Mouse (Mus musculus) forebrain, postnatal 0 days (tissue): ENCODE measurements around the gene Ireb2. TPM values are rescaled to one million over a fixed set of nuclear protein-coding genes. Genes with fewer than 3 reads are reported as not detected.
A peak's percentile ranks its signal among the peaks of the same experiment; 100 is the strongest.

ENCODE experiments used
- ATAC-seq: fragments of 200-750 bp; cut with Nextera tagmentation; 2 replicates; pipeline ENCODE4 v1.8.0; 2017; ENCODE audit warnings: mild to moderate bottlenecking, moderate library complexity
- DNase-seq: peaks from one replicate; pipeline ENCODE4 v3.0.0-alpha.2; 2015
- H3K27ac ChIP-seq: fragments of 300-500 bp; sonication (generic); 2 replicates; pipeline ENCODE4 v1.5.1; 2014; ENCODE audit warnings: low read depth, mild to moderate bottlenecking, antibody characterized with exemption, low read length, moderate library complexity, mixed read lengths
- H3K27me3 ChIP-seq: fragments of 300-500 bp; sonication (generic); 2 replicates; pipeline ENCODE4 v1.6.1; 2014; ENCODE audit warnings: mild to moderate bottlenecking, low read length, mixed read lengths; ENCODE audit not compliant: insufficient read depth
- H3K36me3 ChIP-seq: fragments of 300-500 bp; sonication (generic); 2 replicates; pipeline ENCODE4 v1.6.1; 2014; ENCODE audit warnings: mild to moderate bottlenecking, moderate library complexity; ENCODE audit not compliant: insufficient read depth
- H3K4me1 ChIP-seq: fragments of 300-500 bp; sonication (generic); 2 replicates; pipeline ENCODE4 v1.6.1; 2014; ENCODE audit warnings: antibody characterized with exemption; ENCODE audit not compliant: insufficient read depth
- H3K4me2 ChIP-seq: fragments of 300-500 bp; sonication (generic); 2 replicates; pipeline ENCODE4 v1.6.1; 2014; ENCODE audit warnings: low read depth, mild to moderate bottlenecking, moderate library complexity
- H3K4me3 ChIP-seq: fragments of 300-500 bp; sonication (generic); 2 replicates; pipeline ENCODE4 v1.5.1; 2014; ENCODE audit warnings: low read depth, low read length, mixed read lengths
- H3K9ac ChIP-seq: fragments of 300-500 bp; sonication (generic); 2 replicates; pipeline ENCODE4 v1.6.1; 2014; ENCODE audit warnings: mild to moderate bottlenecking
- H3K9me3 ChIP-seq: fragments of 300-500 bp; sonication (generic); 2 replicates; pipeline ENCODE4 v1.6.1; 2016; ENCODE audit warnings: low read length
- CTCF ChIP-seq: sonication (generic); IDR thresholded peaks from 2 replicates; pipeline ENCODE4 v1.5.1; 2016; ENCODE audit warnings: antibody characterized with exemption, control low read depth, low read depth
- WGBS: fragments of 180-500 bp; shearing (Covaris S2); extraction: QIAGEN DNeasy Blood & Tissue Kit; methylation state at CpG from one replicate; pipeline ENCODE4 v1.1.7; 2014; 5-methylcytosine and 5-hydroxymethylcytosine counted together
- polyA plus RNA-seq: library from polyadenylated mRNA; unstranded; fragments of >200 nt; fragmentation: Nextera tagmentation; extraction: Ambion mirVana; gene quantifications from 2 replicates; pipeline ENCODE4 v1.2.1, GENCODE M21; 2015
- total RNA-seq: library from RNA; depleted of rRNA; stranded (reverse); fragments of >200 nt; gene quantifications from 2 replicates; pipeline ENCODE4 v1.2.3, GENCODE M21; 2014

Ireb2 gene
- total and polyA plus RNA-seq, 2 experiments from 2014 or later: 18.5 to 54.7 TPM

- Histone ChIP-seq H3K4me3 (no peak overlapping the region), H3K4me2 (no peak overlapping the region), H3K9ac (no peak overlapping the region), H3K36me3 (no peaks in the 10 kb centered on the region), H3K9me3 (no peaks in the 10 kb centered on the region), H3K27ac (no peak overlapping the region), H3K27me3 (no peaks in the 10 kb centered on the region), H3K4me1 (no peaks in the 10 kb centered on the region)
- WGBS: 69% methylated on average over 4 of the region's 4 CpGs
- ATAC-seq: no peak
- DNase-seq: no peak
- TF ChIP-seq CTCF: no peak
Observed at GRCm38 (mm10) chr9:54853619-54854018, 10.0 kb upstream of the Ireb2 start.

GRCm38 (mm10) chr9:54855638-54856037 lies 8.0 kb upstream of the Ireb2 start:
- no peak for ATAC-seq
- no peak for DNase-seq
- Histone ChIP-seq H3K9ac (no peak overlapping the region), H3K4me3 (no peak overlapping the region), H3K27me3 (no peaks in the 10 kb centered on the region), H3K4me2 (no peak overlapping the region), H3K9me3 (no peaks in the 10 kb centered on the region), H3K36me3 (no peaks in the 10 kb centered on the region), H3K4me1 (no peaks in the 10 kb centered on the region), H3K27ac (no peak overlapping the region)
- WGBS: 26% methylated on average over 6 of the region's 6 CpGs
- TF ChIP-seq CTCF: no peak

DNA sequence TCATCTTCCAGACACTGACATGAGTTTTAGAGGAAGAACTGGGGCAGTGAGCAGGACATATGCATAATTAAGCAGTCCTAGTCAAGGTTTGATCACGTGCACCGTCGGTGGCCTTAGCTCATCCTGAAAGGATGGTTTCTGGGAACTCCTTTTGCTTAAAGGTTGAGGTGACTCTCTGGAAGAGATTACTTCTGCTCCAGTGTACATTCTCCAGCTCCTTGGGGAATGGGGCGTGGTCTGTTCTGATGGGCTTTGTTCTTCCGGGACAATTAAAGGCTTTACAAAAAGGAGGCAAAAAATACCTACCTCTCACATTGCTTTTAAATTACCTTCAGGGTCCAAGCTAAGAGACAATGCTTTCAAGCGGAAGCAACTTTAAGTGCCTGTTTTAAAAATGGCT lies 7.5 kb upstream of the Ireb2 start:
- Histone ChIP-seq H3K9me3 (no peaks in the 10 kb centered on the region), H3K27me3 (no peaks in the 10 kb centered on the region), H3K27ac (no peak overlapping the region), H3K36me3 (no peaks in the 10 kb centered on the region), H3K4me1 (no peaks in the 10 kb centered on the region), H3K4me2 (no peak overlapping the region), H3K4me3 (no peak overlapping the region), H3K9ac (no peak overlapping the region)
- WGBS: 48% methylated on average over 6 of the region's 6 CpGs
- TF ChIP-seq CTCF: no peak
- ATAC-seq (no peak), DNase-seq (no peak)

- ATAC-seq: no peak
- TF ChIP-seq CTCF: no peak
Observed at GRCm38 (mm10) chr9:54857474-54857873, 6.1 kb upstream of the Ireb2 start.

DNA sequence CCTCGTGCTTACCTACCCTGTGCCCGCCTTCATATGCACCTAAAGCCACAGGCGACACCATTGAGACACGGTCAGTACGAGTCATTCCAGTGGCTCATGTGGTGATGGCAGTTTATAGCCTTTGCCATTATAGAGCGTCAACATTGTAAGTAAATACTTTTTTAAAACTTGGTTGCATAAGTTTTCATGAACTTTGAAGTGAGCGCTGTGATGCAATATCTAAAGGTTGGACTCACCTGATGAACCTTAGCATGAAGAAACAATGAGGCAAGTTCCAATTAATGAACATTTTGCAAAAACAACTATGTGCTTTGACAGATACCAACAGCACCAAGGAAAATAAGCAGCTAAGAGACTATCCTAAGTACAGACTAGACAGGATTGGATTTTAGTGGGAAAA lies 3.1 kb upstream of the Ireb2 start:
- no peaks in the 10 kb centered on the region for H3K36me3 ChIP-seq
- no peaks in the 10 kb centered on the region for H3K9me3 ChIP-seq
- WGBS: 88% methylated on average over 7 of the region's 7 CpGs
- no peaks in the 10 kb centered on the region for H3K27me3 ChIP-seq
- no peak for ATAC-seq
- H3K4me2 ChIP-seq: no peak overlapping the region
- H3K27ac ChIP-seq: no peak overlapping the region
- peaks cover 11% of the 10 kb centered on the region for H3K4me1 ChIP-seq
- H3K4me3 ChIP-seq: no peak overlapping the region
- no peak for TF ChIP-seq CTCF
- DNase-seq: no peak
- no peak overlapping the region for H3K9ac ChIP-seq

More at GRCm38 (mm10) chr9:54857474-54857873, 6.1 kb upstream of the Ireb2 start:
- Histone ChIP-seq H3K9me3 (no peaks in the 10 kb centered on the region), H3K4me2 (no peak overlapping the region), H3K4me3 (no peak overlapping the region), H3K36me3 (no peaks in the 10 kb centered on the region), H3K9ac (no peak overlapping the region), H3K27ac (no peak overlapping the region), H3K4me1 (no peaks in the 10 kb centered on the region), H3K27me3 (no peaks in the 10 kb centered on the region)
- no peak for DNase-seq
- 45% methylated on average over 3 of the region's 3 CpGs for WGBS

GRCm38 (mm10) chr9:54878759-54879158 lies 15.2 kb downstream of the Ireb2 start:
- 94% methylated on average over 1 of the region's 1 CpGs for WGBS
- no peak for TF ChIP-seq CTCF
- H3K4me2 ChIP-seq: no peak overlapping the region
- no peaks in the 10 kb centered on the region for H3K27me3 ChIP-seq
- ATAC-seq (no peak), DNase-seq (no peak)
- no peaks in the 10 kb centered on the region for H3K4me1 ChIP-seq
- no peak overlapping the region for H3K27ac ChIP-seq
- H3K9me3 ChIP-seq: no peaks in the 10 kb centered on the region
- H3K9ac ChIP-seq: no peak overlapping the region
- H3K4me3 ChIP-seq: no peak overlapping the region
- H3K36me3 ChIP-seq: peaks cover 14% of the 10 kb centered on the region; the same call in 1 of the 2 replicates

GRCm38 (mm10) chr9:54892111-54892510 lies 28.5 kb downstream of the Ireb2 start:
- Histone ChIP-seq H3K9ac (no peak overlapping the region), H3K27ac (no peak overlapping the region), H3K4me1 (no peaks in the 10 kb centered on the region), H3K9me3 (no peaks in the 10 kb centered on the region), H3K27me3 (no peaks in the 10 kb centered on the region), H3K4me2 (no peak overlapping the region), H3K36me3 (peaks cover 32% of the 10 kb centered on the region), H3K4me3 (no peak overlapping the region)
- TF ChIP-seq CTCF: no peak
- 87% methylated on average over 4 of the region's 4 CpGs for WGBS
- DNase-seq (no peak), ATAC-seq (no peak)

- DNase-seq (peak; percentile 9), ATAC-seq (no peak)
- Histone ChIP-seq H3K9ac (no peak overlapping the region), H3K27ac (no peak overlapping the region), H3K4me2 (no peak overlapping the region), H3K4me3 (no peak overlapping the region), H3K27me3 (no peaks in the 10 kb centered on the region), H3K36me3 (peaks cover 37% of the 10 kb centered on the region), H3K4me1 (no peaks in the 10 kb centered on the region), H3K9me3 (no peaks in the 10 kb centered on the region)
- 91% methylated on average over 3 of the region's 3 CpGs for WGBS
- peak; percentile 61 for TF ChIP-seq CTCF
Observed at GRCm38 (mm10) chr9:54897097-54897496, 33.5 kb downstream of the Ireb2 start.
